Mouse (Mus musculus) urinary bladder, postnatal 14 days (tissue): ENCODE measurements around the gene Gm21764.
"Not testable (repeated sequence)": the region's sequence is repeated elsewhere in the genome, so short reads cannot be mapped to it uniquely, and the experiment has no call there.

ENCODE experiments used
- DNase-seq: peaks from one replicate; pipeline ENCODE4 v3.0.0; 2021; ENCODE audit warnings: low spot score

The Gm21764 gene

GRCm38 (mm10) chrY:18061712-18062111, at the start of gene Gm21764:
Gm21764 (minus strand) TSS chrY:18061812.
- not testable (repeated sequence) for DNase-seq

GRCm38 (mm10) chrY:18088816-18089215, 27.2 kb upstream of the Gm21764 start, which contains the start of gene Ssty1:
Ssty1 (plus strand) TSS chrY:18089116.
- DNase-seq: not testable (repeated sequence)
